Mouse (Mus musculus): ENCODE measurements at regions not wholly inside any gene's neighbourhood (a gene's known extent, or its start where the extent isn't known, plus 50 kb on each side); places are given as distances from the start of the nearest gene placed in this dataset.
A peak's percentile ranks its signal among the peaks of the same experiment; 100 is the strongest.
"Not testable (repeated sequence)": the region's sequence is repeated elsewhere in the genome, so short reads cannot be mapped to it uniquely, and the experiment has no call there.

- DNase-seq, result no peak
Observed at GRCm38 (mm10) chr16:51169294-51169693, 578.3 kb upstream of the Ccdc54 start.

- no peak for DNase-seq
Observed at GRCm38 (mm10) chr16:51160768-51161167, 569.8 kb upstream of the Ccdc54 start.

DNA sequence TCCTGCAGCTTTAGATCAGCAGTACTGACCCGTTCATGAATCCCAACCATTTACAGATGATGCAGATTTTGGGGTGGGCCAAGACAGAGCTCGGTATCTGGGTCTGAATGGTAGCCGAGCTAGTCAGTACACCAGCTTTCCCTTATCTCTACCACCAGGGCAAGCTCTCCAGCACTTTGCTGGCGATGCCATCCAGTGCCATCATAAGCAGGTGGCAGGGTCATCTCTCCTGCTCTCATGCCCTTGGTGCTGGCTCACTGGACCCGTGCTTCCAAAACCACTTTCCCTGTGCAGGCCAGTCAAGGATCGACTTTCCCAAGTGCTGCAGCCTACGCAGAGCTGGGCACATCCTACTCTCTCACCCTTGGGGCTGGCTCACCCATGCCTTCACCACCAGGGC, 547.6 kb upstream of the Ccdc54 start:
- no peak for DNase-seq

- peak in 1 of 2 experiments; percentile 4 for DNase-seq
Observed at GRCm38 (mm10) chr16:51119835-51120234, 528.9 kb upstream of the Ccdc54 start.

DNA sequence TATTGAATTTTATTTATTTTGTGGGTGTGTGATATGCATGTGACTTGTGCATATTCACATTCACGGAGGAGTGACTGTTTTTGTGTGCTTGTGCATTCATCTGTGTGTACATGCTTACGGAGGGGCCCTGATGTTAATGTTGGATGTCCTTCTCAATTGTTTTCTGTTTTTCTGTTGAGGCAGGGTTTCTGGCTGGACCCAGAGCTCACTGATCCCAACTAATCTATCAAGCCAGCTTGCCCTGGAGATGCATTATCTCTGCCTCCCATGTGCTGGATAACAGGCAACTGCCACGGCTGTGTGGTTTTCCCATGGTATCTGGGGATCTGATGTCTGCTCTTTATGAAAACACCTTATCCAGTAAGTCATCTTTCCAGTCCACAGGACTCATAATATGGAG, 527.4 kb upstream of the Ccdc54 start:
- no peak for DNase-seq

DNA sequence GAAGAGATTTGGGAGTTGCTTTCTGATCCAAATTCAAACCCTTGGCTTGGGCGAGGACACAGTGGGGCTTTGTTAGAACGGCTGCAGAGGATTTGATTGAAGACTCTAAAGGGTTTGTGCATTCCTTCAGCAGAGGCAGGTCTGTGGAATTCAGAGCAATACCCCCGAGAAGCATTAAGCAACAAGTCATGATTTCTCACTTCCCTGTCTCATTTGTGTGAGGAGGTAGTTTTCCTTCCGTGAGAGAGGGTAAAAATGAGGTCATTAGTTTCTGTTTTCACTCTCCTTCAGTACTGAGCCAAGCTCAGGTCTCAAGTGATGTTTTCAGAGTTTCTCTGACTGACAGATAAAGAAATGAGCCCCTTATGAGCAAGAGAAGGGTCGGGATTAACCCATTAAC, 526.9 kb upstream of the Ccdc54 start:
- no peak for DNase-seq

GRCm38 (mm10) chr16:51109864-51110263, 518.9 kb upstream of the Ccdc54 start:
- no peak for DNase-seq

DNA sequence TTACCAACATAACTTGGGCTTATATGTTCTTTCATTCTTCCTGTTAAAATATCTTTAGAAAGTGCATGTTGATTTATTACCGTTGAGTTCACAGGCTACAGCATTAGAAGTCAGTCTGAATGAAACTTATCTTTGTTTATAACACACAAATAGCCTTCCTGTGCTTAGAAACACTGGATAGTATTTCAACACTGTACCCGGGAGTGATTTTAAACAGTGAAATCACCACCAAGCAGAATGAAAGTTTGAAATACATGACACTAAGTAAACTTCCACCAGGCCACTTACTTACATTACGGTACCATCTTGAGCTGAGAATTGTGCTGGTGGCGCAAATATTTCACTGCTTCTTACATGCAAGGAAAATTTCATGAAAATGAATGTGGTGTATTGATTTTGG, 516.5 kb upstream of the Ccdc54 start:
- no peak for DNase-seq

DNA sequence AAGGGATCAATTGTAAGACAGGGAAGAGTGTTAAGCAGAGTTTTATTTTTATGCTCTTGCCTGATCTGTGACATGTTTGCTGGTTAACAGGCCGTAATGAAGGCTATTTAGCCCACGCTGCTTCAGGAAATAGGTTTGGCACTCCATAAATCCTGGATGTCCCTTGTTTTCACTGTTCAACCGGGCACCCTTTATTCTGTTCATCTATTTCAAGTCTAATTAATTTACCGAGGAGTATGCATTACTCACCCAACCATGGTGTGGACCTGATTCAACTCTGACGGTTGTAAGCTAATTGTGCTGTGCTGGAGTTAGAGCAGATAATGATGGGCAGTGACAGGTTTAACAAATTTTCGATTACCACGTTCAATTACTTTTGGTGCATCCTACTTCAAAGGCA, 495.6 kb upstream of the Ccdc54 start:
- peak in 1 of 2 experiments; percentile 3 for DNase-seq

DNA sequence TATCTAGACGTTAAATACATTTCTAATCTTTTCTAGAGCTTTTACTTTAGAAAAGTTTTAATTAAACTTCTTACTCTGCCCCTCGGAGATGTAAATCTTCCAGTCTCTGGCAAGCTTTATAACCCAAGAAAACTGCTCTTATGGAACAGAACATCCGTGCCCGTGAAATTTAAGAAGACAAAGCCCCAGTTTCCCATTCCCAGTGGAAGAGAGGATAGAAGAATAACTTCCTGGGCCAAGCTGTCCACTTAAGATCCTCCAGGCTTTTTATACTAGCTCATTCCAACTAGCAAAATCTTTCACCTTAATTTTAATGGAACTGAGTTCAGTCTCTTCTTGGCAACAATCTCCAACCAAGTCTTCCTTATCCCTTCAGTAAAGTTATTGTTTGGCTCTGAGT, 489.2 kb upstream of the Ccdc54 start:
- DNase-seq, result no peak

GRCm38 (mm10) chr16:51048650-51049049, 457.7 kb upstream of the Ccdc54 start:
- no peak for DNase-seq

GRCm38 (mm10) chr16:51048169-51048568, 457.2 kb upstream of the Ccdc54 start:
- peak; percentile 5 to 10 for DNase-seq

DNA sequence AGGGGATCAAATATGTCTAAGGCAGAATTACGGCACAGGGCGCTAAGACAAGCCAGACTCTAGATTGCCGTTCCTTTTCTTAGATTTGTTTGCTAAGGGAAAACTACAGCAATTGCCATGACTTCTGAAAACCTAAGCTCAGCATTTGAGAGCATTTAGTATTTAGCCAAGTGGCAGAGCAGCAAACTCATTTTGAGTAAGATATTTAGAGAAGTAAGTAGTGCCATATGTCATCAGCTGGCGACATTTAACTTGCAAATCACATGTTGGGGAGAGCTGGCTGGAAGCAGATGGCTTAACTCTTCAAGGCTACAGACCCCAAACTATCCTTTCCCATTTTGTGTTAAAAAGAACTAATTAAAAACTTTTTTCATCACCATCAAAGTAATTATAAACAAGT, 450.4 kb upstream of the Ccdc54 start:
- no peak for DNase-seq

DNA sequence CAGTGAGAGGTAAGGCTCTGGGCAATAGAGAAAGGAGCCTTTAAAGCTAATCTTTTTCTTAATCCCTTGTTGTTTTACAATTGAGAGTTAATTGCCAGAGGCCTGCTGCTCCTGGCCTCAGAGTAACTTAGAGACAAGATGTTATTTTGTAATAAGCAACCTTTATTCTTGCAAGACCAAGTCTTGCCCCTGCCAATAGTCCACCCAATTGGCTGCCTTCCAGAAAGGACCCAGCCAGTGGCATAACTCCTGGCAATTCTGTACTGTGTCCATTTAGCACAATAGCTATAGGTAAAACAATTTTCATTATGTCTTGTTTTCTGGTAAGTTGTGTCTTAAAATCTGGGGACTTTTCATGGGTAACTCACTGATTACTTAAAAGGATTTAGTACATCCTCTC, 411.9 kb upstream of the Ccdc54 start:
- DNase-seq, result peak; percentile 8 to 18

DNA sequence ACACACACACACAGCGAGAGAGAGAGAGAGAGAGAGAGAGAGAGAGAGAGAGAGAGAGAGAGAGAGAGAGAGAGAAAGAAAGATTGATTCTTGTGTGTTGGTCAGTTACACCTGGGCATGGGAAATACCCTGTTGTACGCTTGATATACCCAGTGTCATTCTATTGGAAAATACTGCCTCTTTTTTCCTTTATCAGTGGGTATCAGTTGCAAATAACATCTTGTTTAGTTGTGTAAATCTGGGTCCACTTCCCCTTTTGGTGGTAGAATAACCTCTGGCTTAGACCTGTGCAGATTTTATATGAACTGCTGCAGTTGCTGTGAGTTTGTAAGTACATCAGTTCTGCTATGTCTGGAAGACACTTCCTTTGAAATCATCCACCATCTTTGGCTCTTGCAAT, 373.4 kb upstream of the Ccdc54 start:
- no peak for DNase-seq

DNA sequence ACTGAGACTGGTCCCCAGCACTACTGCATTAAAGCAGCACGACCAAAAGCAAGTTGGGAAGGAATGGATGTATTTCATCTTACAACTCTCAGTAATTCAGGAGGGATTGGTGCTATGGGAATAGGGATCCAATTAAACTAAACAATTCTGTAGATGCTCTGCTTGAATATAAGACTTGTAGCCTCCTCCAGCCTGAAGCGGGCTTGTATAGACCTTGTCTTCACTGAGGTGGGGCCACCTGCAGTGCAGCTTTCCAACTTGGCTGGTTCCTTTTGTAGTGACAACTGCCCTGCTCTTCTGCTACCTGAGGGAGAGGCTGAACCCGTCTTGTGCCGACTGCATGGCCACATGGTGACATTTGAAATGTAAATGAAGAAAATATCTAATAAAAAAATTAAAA, 353.1 kb upstream of the Ccdc54 start:
- no peak for DNase-seq

GRCm38 (mm10) chr16:50943581-50943980, 352.6 kb upstream of the Ccdc54 start:
- not testable (repeated sequence) for DNase-seq

DNA sequence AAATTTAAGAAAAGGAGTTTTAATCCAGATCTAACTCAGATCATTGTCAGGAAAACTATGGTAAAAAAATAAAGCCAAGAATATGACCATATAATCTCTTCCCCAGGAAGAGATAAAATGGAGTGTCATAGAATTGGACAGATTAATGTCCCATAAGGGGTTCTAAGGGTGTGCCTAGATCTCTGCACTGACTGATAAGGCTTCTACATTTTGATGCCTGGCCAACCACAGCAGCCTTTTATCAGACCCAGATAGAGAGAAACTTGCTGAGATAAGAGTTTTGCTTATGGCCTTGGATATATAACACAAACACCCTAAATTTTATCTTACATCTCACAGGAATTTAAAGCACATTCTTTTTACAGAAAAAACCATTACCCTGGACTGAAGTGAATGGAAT, 351.3 kb upstream of the Ccdc54 start:
- DNase-seq, result no peak

GRCm38 (mm10) chr16:50939316-50939715, 348.4 kb upstream of the Ccdc54 start:
- no peak for DNase-seq

DNA sequence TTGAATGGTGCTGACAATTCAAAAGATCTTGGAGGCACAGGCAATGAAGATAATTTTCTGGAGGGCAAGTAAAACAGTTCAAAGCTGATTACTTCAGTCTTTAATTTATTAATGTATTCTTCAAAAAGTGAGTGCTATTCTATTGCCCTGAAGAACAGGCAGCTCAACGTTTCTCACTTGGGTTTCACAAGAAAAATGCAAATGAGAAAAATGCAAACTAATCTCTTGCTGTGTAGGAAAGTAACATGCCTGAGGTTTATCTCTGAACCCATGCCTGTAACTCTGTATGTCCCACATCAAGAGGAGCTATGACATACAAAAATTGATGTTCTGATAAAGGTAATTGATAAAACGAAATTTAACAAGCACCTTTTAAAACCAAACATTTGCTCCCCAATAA, 316.8 kb upstream of the Ccdc54 start:
- no peak for DNase-seq

DNA sequence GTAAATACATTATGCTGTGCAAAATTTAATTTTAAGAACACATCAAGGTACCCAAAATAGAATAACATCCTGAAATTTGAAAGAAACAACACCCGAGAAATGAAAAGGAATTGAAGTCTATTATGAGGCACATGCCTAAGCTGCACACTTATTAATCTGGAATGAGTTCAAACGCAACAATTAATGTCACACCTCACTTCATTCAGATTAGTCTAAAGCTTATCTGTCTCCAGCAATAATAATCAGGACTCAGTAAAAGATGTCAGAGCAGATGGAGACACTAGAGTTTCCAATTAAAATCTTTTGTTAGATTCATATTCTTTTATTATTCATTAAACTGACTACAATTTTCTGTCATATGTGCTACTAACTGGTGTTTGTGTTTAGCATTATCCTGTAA, 308.2 kb upstream of the Ccdc54 start:
- DNase-seq, result no peak

GRCm38 (mm10) chr16:50877926-50878325, 287.0 kb upstream of the Ccdc54 start:
- DNase-seq, result no peak

- no peak for DNase-seq
Observed at GRCm38 (mm10) chr16:50871318-50871717, 280.4 kb upstream of the Ccdc54 start.

- no peak for DNase-seq
Observed at GRCm38 (mm10) chr16:50863565-50863964, 272.6 kb upstream of the Ccdc54 start.

- DNase-seq, result no peak
Observed at GRCm38 (mm10) chr16:50859513-50859912, 268.6 kb upstream of the Ccdc54 start.

DNA sequence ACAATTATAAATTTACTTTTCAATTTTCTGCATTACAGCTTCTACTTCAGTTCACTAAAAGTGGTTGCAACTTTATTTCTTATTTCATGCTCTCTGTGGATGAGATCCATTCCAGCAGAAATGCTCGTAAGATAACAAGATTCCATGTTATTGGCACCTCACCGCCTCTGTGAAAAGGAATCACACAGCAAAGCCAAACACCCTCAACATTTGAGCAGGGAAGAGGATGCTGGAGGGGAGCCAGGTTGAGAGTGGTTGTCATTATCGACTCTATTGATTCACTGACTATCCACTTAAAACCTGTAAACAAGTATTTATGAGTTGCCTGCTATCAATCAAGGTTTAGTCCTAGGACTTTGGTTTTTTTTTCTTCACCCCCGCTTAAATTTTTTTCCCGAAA, 261.1 kb upstream of the Ccdc54 start:
- DNase-seq, result peak in 1 of 2 experiments; percentile 12

All from cerebellum, postnatal 14 days (tissue).